Mouse (Mus musculus): Measurements from ENCODE around the gene Armc9. TPM values are rescaled to one million over a fixed set of nuclear protein-coding genes. Genes with fewer than 3 reads are reported as not detected.

Armc9 gene
- polyA plus RNA-seq (2012; ENCODE audit: low replicate concordance), result 1.1 and 2.3 TPM in 2 replicates

DNA sequence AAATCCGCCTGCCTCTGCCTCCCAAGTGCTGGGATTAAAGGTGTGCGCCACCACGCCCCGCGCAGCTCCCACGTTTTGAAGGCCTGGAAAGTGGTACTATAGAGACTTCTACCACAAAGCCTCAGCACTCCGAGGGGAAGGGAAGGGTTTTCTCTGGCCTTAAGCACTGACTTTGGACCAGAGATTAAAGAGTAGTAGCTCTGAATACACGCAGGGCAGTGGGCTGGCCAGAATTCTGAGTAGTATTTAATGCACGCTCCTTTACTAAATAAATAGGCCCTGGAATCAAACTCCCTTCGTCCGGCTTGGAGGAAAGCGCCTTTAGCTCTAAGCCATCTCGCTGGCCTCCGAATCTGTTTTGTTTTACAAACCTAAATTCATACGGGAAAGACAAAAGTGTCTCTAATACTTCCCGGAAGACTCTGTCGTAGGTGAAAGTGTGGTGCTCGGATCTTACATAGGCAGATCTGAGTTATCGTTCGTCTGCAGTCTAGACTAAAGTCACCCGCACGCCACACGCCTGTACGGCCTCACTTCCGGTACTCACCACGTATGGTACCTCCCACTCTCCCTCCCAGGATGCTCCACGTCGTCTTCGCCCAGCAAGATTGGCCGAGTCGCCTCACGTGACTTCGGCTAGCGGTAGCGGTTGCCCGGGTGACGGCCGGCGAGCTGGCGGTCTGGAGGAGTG, at the start of gene Armc9:
Gene Armc9 (plus strand): TSS at position 648 of the 691 bp plus-strand sequence.

DNA sequence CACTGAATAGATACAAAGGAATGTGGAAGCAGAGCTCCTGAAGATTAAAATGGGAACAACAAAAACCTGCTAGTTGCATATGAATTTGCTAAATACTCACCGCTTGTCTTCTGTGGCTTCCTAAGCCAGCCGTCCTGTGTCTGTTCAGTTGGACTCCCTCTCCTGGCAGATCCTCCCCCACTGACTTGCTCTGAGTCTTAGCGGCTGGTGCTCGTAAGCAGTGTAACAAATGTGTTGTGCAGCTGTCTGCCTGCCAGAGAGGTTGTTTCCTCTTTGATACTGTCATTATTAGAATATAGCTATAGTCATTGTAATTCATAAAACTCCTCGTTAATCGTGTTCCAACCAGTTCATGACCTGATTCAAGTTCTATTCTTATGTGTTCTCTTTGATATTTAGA, 42.8 kb upstream of the Armc9 start, which contains the start of gene Htr2b:
Gene Htr2b (minus strand): TSS at position 192 of the 400 bp plus-strand sequence.

DNA sequence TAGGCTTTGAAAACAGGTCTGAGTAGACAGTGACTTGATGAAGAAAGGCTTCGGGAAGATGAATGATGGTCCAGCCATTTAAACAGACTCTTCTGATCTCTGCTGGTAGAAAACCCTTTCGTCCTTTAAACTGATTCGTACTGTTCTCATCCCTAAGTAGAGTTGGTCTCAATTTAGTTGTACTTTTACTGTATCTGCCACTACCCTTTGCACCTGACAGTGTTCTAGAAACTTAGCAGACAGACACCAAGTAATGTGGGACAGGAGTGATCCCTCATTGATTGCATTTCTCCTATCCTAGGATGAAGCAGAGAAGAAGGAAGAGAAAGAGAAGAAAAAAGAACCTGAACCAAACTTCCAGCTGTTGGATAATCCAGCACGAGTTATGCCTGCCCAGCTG, 21.2 kb upstream of the Armc9 start, which contains the start of gene Gm21972:
Gene Gm21972 (plus strand): TSS at position 301 of the 400 bp plus-strand sequence.

DNA sequence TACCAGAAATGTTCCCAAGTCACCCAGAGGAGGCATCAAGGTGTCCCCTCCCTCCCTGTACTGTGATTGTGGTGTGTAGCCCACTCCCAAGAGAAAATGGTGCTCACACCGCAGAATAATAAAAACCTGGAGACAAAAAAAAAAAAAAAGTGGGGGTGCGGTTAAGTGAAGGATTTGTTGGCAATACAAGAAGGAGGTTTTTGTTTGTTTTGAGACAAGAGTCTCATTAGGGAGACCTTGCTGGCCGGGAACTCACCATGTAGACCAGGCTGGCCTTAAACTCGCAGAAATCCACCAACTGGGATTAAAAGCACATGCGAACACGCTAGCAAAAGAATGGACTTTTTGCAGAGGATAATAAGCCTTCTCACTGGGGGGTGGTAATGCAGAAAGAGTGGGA, 148.0 kb downstream of the Armc9 start, which contains the start of gene B3gnt7:
Gene B3gnt7 (plus strand): TSS at position 301 of the 400 bp plus-strand sequence.

Other genes starting within 250 kb of the Armc9 start
- not detected in 2 replicates for gene 4933407L21Rik, start 226.3 kb upstream of the Armc9 start, polyA plus RNA-seq (2012; ENCODE audit: low replicate concordance)
- 1.9 and 2.2 TPM in 2 replicates for gene Gpr55, start 193.8 kb upstream of the Armc9 start, polyA plus RNA-seq (2012; ENCODE audit: low replicate concordance)
- gene Spata3, start 138.0 kb upstream of the Armc9 start, polyA plus RNA-seq (2012; ENCODE audit: low replicate concordance), result not detected in 2 replicates
- not detected in 2 replicates for gene 2810459M11Rik, start 108.9 kb upstream of the Armc9 start, polyA plus RNA-seq (2012; ENCODE audit: low replicate concordance)
- 3.8 and 13.3 TPM in 2 replicates for gene Psmd1, start 90.4 kb upstream of the Armc9 start, polyA plus RNA-seq (2012; ENCODE audit: low replicate concordance)
- gene Htr2b, start 42.8 kb upstream of the Armc9 start, polyA plus RNA-seq (2012; ENCODE audit: low replicate concordance), result not detected in 2 replicates
- gene Gm21972, start 21.1 kb upstream of the Armc9 start, polyA plus RNA-seq (2012; ENCODE audit: low replicate concordance), result 0.97 and 8.5 TPM in 2 replicates
- 3.4 and 4.4 TPM in 2 replicates for gene B3gnt7, start 148.1 kb downstream of the Armc9 start, polyA plus RNA-seq (2012; ENCODE audit: low replicate concordance)
- gene Ncl, start 204.6 kb downstream of the Armc9 start, polyA plus RNA-seq (2012; ENCODE audit: low replicate concordance), result 329 and 368 TPM in 2 replicates